Mouse (Mus musculus): ENCODE data around the gene Tnfrsf18. TPM values are rescaled to one million over a fixed set of nuclear protein-coding genes. Genes with fewer than 3 reads are reported as not detected.

The Tnfrsf18 gene
- under 1 TPM in 1 of 2 experiments, not detected in 1; 0.56 TPM for total RNA-seq (2021)
- long read RNA-seq, experiment 1, partial matches to known transcripts = 1 of 1 reads
- long read RNA-seq, experiment 1, other reads (novel, unspliced or antisense) = 0 of 1 reads
- long read RNA-seq, experiment 2, partial matches to known transcripts = 1 of 1 reads
- long read RNA-seq, experiment 2, other reads (novel, unspliced or antisense) = 0 of 1 reads

DNA sequence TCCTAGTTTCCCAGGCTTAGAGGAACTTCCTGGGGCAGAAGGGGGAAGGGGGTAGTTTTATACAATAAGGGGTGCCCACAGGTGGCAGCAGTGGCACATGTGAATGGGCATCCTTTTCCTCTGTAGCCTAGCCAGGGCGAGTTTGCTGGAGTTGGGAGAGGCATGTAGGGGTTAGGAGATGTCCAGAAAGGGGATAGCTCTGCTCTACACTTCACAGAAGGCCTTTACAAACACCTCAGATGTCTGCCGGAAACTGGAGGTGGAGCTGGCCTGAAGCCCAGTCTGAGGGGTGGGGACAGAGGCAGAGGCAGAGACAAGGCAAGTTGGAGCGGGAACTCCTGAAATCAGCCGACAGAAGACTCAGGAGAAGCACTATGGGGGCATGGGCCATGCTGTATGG lies at the start of gene Tnfrsf18:
Gene Tnfrsf18, plus strand, starts transcription at position 152 of the 400 bp plus-strand sequence.
- intact Hi-C loops (cut with DNase I) = no loop called here
- DNase-seq = peak; percentile 50 to 61

DNA sequence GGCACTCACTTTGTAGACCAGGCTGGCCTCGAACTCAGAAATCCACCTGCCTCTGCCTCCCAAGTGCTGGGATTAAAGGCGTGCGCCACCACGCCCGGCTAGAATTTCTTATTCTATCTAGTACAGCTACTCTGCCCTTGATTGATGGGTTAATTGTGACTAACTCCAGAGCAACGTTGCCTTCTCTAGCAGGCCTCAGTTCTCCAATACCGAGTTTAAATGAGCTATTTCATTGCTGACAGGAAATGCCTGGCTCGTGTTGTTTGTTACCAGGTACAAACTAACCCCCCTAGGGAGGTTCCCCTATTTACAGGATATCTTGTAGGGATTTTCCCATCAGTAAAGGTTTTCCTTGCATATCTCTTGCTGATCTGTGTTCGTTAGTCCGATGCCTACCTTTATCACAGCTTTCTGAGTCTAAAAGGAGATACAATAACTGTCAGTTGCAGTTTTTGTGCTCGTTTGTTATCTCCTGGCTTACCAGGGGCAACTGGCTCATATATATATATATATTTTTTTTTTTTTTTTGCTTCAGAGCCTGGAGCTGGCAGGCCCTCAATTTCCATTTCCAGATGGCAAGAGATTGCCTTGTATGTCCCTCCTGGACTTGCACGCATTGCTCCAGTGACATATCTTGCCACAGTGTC lies 44.4 kb upstream of the Tnfrsf18 start:
- DNase-seq = no peak
- intact Hi-C loops (cut with DNase I) = no loop called here

DNA sequence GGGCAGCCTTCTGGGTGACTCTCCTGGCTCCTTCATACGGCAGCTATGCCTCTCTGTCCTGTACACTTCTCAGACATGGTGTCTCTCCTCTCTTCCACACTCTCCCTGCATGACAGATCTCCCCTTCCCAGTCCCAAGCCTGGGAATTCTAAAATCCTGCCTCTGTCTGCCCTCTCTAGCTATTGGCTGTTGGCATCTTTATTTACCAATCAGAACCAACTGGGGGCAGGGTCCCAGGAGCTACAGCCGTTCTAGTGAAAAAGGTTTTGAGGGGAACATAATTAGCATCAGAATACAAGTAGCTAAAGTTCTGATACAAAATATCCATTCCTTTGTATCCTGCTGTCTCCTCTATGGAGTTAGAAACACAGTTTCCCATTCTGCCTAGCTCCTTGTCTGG lies 42.2 kb upstream of the Tnfrsf18 start:
- intact Hi-C loops (cut with DNase I) = no loop called here
- no peak for DNase-seq

DNA sequence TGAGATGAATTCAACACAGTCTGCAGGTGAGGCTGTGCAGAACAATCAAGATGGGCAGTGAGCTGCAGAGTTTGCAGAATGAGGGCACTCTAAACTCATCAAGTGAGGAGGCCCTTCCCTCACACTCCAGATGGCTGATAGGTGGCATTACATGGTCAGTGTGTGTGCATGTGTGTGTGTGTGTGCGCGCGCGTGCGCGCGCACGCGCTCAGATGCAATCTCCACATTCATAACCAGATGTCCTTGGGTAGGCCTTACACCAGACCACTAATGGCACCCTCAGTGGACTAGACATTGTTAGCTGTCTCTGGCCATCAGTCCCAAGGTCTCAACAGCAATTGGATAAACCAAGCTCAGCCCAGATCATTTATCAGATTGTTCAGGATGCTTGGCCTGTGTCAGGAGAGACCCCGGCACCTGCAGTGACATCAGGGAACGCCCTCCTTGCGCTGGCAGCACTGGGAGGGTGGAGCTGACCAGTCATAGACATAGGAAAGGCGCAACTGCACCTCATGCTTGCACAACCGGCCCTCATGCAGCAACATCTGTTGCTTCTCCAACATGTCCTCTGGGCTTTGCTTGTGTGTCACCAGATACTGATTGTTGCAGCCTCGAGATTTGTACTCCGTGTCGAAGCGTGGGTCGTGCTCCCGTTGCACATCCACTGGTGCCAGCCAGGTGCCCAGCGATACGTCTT lies 34.6 kb upstream of the Tnfrsf18 start:
- intact Hi-C loops (cut with DNase I) = loop anchor here (10.0 kb wide), 1 partner anchor 113 kb away; the partner anchor contains the start of gene 9430015G10Rik
- no peak for DNase-seq

DNA sequence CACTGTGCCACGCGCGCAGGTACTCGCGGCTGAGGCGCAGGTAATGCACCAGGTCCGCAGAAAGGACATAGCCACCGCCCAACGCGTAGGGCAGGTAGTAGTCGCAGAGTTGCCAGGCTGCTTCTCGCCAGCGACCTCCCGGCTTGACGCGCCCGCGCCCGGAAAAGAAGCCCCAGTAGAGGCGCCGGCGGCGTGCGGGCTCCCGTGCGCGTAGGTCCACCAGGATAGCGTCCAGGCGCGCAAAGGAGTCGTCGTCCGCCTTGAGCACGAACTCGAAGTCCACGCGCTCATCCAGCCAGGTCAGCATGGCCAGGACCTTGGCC lies 34.1 kb upstream of the Tnfrsf18 start:
- DNase-seq = no peak
- intact Hi-C loops (cut with DNase I) = loop anchor here (2.0 to 10.0 kb wide), 2 partner anchors 41 to 113 kb away; partner anchors contain the start of gene 9430015G10Rik

DNA sequence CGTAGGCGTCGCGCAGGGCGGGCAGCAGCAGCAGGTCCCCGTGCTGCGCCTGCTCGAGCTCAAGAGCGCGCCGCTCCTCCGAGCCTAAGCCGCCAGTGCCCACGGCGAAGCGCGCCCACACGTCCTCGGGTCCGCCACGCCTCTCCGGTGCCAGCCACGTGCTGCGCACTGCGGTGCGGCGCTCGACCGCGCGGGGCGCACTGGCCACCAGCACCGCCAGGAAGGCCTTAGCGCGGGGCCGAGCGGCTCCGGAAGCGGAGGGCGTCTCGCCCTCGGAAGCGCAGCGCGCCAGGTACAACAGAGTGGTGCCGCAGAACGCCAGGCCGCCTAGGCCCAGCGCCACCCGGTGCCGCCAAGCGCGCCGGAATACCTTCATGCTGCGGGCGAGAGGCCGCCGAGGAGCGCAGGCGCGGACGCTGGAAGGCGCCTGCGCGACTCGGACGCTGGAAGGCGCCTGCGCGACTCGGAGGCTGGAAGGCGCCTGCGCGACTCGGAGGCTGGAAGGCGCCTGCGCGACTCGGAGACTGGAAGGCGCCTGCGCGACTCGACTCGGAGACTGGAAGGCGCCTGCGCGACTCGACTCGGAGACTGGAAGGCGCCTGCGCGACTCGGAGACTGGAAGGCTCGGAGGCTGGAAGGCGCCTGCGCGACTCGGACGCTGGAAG lies 33.6 kb upstream of the Tnfrsf18 start, which contains the start of the genes B3galt6 and Sdf4:
Gene B3galt6, minus strand, starts transcription at position 409 of the 665 bp plus-strand sequence.
Gene Sdf4, plus strand, starts transcription at position 632 of the 665 bp plus-strand sequence.
- intact Hi-C loops (cut with DNase I) = loop anchor here (2.0 to 10.0 kb wide), 2 partner anchors 40 to 112 kb away; partner anchors contain the start of gene 9430015G10Rik
- DNase-seq = peak; percentile 86 to 90

DNA sequence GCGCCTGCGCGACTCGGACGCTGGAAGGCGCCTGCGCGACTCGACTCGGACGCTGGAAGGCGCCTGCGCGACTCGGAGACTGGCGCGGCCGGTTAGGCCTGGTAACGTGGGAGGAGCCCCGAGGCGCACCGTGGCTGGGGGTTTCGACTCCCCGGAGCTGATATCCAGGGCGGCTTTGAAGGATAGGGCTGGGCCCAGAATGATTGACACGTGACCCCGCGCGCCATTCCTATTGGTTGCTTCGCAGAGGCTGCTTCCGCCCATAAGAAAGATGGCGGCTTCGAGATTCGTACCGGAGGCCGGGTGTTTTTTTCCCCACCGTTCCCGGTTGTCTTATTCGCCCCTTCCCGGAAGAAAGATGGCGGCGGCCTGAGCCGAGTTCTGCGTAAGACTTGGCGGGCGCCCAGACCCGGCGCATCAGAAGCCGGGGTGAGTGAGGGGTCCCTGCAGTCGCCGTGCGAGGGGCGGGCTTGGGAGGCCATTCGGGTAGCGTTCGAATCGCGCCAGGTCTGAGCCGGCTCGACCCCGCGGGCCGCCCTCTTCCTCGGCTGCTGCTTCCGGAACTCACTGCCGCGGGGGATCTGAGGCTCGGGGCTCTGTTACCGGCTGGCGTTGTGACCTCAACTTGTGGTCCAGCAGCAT lies 32.9 kb upstream of the Tnfrsf18 start:
- intact Hi-C loops (cut with DNase I) = loop anchor here (2.0 to 10.0 kb wide), 2 partner anchors 40 to 112 kb away; partner anchors contain the start of gene 9430015G10Rik
- DNase-seq = peak; percentile 93 to 98

DNA sequence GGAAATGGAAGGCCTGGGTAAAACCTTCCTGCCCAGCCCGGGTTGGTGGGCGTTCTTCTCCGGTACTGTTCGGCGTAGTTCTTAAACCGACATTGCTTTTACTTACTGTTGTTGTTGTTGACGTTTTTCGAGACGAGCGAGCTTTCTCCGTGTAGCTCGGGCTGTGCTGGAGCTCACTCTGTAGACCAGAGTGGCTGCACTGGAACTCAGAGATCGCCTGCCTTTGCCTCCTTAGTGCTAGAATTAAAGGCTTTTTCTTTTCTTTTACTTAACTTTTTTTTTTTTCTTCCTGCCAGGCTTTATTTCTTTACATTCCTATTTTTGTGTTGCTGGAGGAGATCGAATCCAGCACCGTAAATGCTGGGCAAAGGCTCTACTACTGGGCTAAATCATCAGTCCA lies 32.4 kb upstream of the Tnfrsf18 start:
- intact Hi-C loops (cut with DNase I) = loop anchor here (2.0 to 10.0 kb wide), 2 partner anchors 39 to 111 kb away; partner anchors contain the start of gene 9430015G10Rik
- no peak for DNase-seq

DNA sequence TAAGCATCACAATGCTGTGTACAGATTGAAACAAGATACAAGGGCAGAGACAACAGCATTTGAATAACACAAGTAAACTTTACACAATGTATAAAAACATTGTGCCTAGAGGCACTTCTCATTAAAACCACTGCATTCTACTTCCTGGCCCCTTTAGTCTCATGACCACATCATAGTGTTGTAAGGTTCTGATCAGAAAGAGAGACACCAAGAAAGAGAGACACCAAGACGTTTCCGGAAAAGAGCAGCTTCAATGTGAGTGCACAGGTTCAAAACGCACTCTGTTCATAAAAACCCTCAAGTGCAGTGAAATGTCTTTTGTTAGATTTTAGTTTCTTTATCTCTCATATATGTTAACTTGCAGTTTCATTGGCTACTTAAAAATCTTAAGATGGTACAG lies 21.9 kb upstream of the Tnfrsf18 start:
- no peak for DNase-seq
- intact Hi-C loops (cut with DNase I) = no loop called here

DNA sequence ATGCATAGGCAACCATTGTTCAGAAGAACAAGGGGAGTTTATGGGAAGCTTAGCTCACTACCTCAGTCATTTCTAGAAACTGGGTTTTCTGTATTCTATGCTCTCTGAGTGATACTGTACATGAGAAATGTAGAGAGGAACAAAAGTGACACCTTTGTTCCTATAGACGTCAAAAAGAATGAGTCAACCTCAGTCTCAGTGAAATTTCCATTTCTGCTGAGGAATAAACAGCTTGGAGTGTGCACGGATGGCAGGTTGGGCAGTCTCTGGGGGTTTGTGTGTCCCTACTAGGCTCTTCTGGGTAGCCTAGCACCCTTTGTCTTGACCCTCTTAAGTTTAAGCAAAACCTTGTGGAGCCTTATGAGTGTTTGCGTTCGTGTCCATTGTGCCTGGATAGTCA lies 17.6 kb upstream of the Tnfrsf18 start:
- intact Hi-C loops (cut with DNase I) = no loop called here

DNA sequence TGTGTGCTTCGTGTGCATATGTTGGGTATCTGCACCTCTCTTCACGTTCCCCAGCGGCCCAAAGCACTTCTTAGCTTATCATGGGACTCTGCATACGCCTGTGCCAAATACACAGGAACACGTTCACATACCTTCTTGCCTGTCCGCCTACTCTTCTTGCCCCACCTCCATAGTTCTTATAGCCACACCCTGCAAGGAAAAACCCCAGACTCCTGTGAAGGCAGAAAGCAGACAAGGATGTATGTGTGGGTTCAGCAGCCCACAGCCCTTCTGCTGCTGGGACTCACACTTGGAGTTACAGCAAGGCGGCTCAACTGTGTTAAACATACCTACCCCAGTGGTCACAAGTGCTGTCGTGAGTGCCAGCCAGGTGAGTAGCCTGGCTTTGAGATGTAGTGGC lies 12.3 kb upstream of the Tnfrsf18 start, which contains the start of gene Tnfrsf4:
Gene Tnfrsf4, plus strand, starts transcription at position 207 of the 400 bp plus-strand sequence.
- intact Hi-C loops (cut with DNase I) = no loop called here
- DNase-seq = no peak

More for the DNA sequence above, 17.6 kb upstream of the Tnfrsf18 start:
- DNase-seq = no peak

DNA sequence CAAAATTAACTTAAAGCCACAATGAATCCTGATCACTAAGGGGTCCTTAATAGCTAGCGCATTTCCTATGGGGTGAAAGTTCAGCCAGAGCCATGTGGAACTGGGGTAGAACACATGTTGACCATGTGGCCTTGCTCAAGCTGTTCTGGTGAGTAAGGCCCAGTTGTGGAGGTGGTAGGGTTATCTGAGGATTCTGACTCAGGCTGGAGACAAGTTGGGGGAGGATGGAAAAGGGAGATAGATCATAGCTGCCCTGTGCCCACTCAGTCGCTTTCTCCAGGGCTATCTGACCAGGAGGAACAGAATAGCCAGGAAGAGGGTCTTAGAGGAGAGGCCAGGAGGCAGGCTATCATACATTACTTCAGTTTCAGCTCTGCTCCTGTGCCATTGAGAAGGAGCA lies 11.5 kb upstream of the Tnfrsf18 start:
- intact Hi-C loops (cut with DNase I) = no loop called here
- DNase-seq = no peak

DNA sequence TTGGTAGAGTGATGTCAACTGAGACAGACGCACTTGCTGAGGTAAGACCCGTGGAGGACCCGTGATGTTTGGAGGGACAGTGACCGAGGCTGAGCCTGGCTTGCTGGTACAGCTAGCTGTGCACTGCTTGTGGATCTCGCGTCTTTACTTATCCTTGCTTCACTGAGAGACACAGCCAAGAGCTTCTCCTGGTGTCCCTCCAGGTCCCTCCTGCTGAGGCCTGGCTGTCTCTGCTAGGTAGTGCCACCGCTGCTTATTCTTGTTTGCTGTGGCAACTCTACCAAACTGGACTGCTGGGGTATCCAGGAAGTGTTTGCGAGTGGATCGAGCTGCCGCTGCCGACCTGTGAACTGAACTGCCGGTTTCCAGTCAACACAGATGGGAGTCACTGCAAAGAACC lies 6.2 kb upstream of the Tnfrsf18 start:
- no peak for DNase-seq

DNA sequence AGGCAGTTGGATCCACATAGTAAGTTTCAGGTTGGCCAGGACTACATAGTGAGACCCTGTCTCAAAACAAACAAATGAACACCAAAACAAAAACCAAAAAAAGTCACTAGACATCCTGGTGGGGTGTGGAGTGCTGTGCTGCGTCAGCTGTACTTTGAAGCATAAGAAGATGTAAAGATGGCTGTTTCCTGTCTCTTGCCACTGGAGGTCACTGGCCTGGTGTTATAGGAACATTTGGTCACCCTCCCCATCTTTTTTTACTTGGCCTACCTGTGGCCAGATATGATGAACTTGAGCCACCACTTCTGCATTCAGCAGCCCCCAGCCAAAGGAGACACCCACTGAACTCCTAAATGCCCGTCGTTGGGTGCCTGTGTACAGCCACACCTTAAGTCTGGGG lies 4.6 kb upstream of the Tnfrsf18 start:
- no peak for DNase-seq
- intact Hi-C loops (cut with DNase I) = no loop called here

More for the DNA sequence above, 6.2 kb upstream of the Tnfrsf18 start:
- intact Hi-C loops (cut with DNase I) = no loop called here

DNA sequence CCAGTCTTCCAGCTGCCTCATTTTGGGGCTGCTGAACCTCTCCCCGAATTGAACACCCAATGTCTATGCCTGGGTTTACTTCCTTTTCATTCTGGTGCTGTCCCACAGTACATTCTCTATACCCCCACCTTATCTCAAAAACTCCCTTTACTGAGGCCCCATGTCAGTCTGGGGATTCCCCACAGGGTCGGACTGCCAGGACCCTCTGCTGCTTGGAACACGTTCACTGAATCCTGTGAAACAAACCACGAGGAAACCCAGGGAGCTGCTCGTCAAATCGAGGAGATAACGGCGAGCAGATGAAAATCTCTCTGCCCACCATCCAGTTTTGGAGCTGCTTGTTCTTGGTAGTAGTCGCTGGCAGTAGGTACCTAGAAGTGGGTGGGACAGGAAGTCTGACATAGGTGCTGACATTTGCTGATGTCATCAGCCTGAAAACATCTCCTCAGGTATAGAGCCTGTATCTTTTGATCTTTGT lies 4.0 kb upstream of the Tnfrsf18 start:
- no peak for DNase-seq
- intact Hi-C loops (cut with DNase I) = no loop called here

DNA sequence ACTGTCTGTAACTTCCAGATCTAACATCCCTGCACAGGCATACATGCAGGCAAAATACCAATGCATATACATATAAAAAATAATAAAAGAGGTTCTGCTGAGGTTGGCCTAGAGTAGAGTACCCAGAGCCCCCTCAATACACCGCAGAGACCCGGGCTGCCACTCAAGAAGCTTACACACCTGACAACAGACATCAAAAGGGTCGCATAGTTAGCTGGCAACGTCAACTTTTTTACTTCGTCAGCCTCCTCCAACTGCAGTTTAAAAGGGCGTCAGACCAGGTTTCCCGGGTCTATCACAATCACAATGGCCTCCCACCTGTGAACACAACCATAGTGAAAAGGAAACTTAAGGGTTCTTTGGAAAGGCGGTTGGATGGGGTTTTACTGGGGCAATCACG lies 2.4 kb upstream of the Tnfrsf18 start:
- intact Hi-C loops (cut with DNase I) = no loop called here

DNA sequence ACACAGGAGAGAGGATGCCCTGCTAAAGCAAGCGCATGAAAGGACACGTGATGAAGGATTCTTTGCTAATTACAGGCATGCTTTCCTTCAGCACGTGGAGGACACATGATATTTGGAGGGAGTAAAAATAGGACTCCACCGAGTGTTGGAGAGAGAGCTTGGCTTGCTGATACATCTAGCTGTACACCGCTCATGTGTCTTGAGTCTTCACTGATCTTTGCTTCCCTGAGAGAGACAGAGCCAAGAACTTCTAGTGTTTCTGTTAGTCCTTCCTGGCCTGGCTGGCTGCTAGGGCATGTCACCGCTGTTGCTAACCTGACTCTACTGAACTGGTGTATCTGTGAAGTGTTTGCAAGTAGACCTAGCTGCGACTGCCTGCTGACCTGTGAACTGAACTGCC lies 1.8 kb upstream of the Tnfrsf18 start:
- intact Hi-C loops (cut with DNase I) = no loop called here
- no peak for DNase-seq

More for the DNA sequence above, 2.4 kb upstream of the Tnfrsf18 start:
- no peak for DNase-seq

DNA sequence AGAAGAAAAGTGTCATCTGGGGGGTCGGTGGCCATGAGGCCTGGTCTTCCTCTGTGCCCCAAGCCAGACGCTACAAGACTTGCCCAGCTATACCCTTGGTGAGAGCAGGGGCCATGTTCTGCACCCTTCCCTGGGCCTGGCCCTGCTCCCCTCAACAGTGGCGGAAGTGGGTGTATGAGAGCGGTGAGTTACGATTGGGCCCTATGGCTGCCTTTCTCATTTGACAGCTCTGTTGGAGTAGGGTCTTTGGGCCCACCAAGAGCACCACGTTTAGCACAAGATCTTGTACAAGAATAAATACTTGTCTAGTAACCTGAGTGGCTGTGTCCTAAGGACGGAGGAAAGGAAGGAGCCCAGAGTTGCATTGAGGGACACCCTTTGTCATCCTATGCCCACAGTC lies 2.6 kb downstream of the Tnfrsf18 start:
- intact Hi-C loops (cut with DNase I) = no loop called here
- no peak for DNase-seq

DNA sequence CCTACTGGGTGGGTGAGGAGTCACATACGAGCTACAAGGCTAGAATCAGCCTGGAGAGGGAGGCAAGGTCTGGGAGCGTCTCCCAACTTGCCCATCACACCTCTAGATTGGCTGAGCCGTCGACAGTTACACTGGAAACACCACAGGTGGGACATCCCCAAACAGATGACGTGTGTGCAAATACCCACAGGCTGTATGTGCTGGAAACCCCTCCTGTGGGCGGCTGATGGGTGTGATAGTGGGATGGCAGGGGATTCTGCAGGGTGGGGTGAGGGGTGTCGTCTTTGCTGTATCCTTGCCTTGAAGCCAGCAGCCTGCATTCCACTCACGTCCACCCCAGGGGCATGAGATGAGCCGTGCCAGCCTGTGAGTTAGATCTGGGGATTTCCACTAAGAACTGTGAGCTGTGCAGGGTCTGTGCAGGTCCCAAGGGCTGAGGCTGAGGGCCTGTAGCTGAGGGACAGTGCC lies 4.7 kb downstream of the Tnfrsf18 start:
- DNase-seq = no peak
- intact Hi-C loops (cut with DNase I) = loop anchor here (5.0 kb wide), 2 partner anchors 68 to 82 kb away; partner anchors contain the start of gene C1qtnf12

DNA sequence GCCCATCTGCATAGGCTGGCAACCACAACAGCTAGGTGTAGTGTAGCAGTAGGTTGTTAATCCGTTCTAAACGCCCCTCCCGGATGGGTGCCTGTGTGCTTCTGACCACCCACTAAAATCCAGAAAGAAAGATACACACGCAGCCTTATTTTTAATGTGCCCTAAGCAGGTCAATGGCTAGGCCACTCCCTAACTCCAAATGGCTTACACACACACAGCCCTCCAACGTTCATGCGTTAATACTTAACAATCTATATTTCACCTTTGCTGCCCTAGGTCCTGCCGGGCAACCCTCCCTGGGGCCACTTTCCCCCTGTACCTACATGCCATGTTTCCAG lies 5.3 kb downstream of the Tnfrsf18 start:
- DNase-seq = no peak
- intact Hi-C loops (cut with DNase I) = loop anchor here (5.0 kb wide), 2 partner anchors 69 to 81 kb away; partner anchors contain the start of gene C1qtnf12

Measured in heart, postnatal 14 days (tissue).